Mouse (Mus musculus): ENCODE measurements around the gene Eya4.

Eya4 gene

DNA sequence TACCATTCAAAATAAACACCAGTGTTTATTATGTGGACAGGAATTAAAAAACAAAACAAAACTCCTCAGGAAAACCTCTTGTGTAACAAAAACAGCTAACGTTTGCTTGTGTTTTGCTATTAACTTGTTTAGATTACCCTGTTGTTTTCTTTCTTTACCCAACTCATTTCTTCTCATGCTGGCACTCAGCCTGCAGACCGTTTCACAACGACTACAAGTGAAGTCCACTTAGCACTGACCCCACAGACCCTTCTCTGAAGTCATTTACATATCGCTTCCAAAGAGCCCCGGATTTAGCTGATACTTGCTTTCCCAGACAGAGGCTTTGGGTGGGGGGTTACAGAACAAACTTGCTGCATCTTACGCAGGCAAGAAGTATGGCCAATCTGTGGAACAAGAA lies 286.9 kb downstream of the Eya4 start:
- DNase-seq (ENCODE audit: low spot score in 2 of 2), result no peak

DNA sequence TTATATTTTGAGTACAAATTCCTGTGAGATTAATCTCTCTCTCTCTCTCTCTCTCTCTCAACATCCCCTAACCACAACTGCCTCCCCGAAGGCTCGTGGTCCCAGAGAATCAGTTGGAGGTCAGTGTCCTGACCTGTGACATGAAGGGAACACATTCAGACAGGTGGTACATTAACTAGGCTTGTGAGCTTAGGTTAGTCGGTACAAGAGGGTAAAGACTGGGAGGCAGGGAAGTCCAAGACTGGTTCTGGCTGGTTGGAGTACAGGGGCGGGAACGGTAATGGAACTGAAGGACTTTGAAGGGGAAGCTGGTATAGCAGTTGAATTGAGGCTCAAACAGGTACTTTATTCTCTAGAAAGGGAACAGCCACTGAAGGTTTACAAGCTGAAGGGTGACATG lies 287.9 kb downstream of the Eya4 start:
- no peak for DNase-seq (ENCODE audit: low spot score in 2 of 2)

DNA sequence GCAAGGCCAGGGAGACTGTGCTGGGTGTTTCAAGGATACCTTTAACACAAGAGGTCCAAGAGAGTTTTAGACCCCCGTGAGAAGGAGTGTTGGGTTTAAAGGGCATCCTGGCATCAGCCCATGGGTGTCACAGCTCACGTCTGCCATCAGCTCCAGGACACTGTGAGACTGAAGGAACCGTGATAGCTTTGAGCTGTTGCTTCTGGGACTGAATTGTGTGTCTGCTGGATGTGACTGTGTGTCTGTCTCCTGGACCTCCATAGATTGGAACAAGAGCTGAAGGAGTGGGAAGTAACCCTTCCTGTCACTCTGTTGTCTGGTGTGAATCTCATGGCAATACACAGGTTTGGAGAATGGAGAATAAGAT lies 289.9 kb downstream of the Eya4 start:
- DNase-seq (ENCODE audit: low spot score in 2 of 2), result no peak

- DNase-seq (ENCODE audit: low spot score in 2 of 2), result no peak
These were observed 290.4 kb downstream of the Eya4 start for GRCm38 (mm10) chr10:23060041-23060693.

- no peak for DNase-seq (ENCODE audit: low spot score in 2 of 2)
These were observed 297.1 kb downstream of the Eya4 start for GRCm38 (mm10) chr10:23053379-23053915.

Data from urinary bladder, postnatal 4 days (tissue).